Mouse (Mus musculus) ES-Bruce4 (cell line): ENCODE measurements around the gene Zfp729b.

Source experiments
- CTCF ChIP-seq: IDR thresholded peaks from one replicate; pipeline ENCODE4 v1.8.1; 2011; ENCODE audit warnings: low read depth, low read length
- POLR2A ChIP-seq: IDR thresholded peaks from one replicate; pipeline ENCODE4 v1.8.1; 2011; ENCODE audit warnings: low read length; ENCODE audit not compliant: insufficient read depth

DNA sequence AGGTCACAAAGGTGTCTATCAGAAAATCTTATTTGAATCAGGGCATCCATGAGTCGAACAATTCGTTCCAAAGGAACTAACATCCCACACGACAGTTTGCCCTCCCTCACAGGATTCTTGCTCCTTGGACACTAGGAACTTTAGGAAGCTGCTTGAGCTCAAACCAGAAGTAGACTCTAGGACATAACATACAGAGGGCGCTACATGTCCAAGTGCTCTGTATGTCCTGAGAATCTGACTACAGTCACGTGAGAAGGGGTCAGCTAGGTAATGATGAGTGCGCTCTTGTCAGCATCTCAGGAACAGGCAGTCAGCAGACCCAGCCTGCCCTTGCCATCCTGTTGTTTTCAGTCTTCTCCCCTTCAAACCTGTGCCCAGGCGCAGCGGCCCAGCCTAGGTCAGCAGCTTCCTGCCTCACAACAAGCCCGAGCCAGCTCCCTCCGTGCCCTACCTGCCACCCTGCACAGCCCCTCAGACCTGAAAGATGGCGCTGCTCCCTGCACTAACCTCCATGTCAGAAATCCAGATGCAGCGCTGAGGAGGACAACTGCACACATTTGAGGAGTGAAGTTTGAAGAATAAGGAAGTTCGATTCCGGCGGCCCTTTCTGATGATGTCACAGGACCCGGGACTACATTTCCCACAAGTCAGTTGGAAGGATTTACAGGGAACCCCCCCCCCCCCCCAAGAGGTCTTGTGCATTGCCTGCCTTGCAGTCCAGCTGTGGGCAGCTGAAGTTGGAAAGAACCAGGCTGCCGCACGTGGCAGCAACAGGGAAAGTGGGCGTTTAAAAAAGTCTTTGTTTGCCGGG lies at the start of gene Zfp729b:
- TF ChIP-seq CTCF = no peak
- TF ChIP-seq POLR2A = peak; percentile 1
